Mouse (Mus musculus): Measurements from ENCODE around the gene Znrf2.

- no peak for TF ChIP-seq EP300 (IDR thresholded peaks at IDR 0.05; ENCODE audit: low read depth)
- TF ChIP-seq CTCF (IDR thresholded peaks at IDR 0.05; ENCODE audit: low read depth) = no peak
Observed at GRCm38 (mm10) chr6:54842041-54842440, 25.3 kb downstream of the Znrf2 start.

Data from liver, embryonic 14.5 days (tissue).